Mouse (Mus musculus) CD4-positive, CD25-positive, alpha-beta regulatory T cell, adult 9 weeks (primary cell): ENCODE data around the gene Tmem45a2. TPM values are rescaled to one million over a fixed set of nuclear protein-coding genes. Genes with fewer than 3 reads are reported as not detected.

Source experiments
- polyA plus RNA-seq: library from polyadenylated mRNA; unstranded; fragments of 100-300 nt; shearing (Covaris generic); gene quantifications from one replicate; pipeline ENCODE4 v1.2.1, GENCODE M21; 2017

The Tmem45a2 gene
- not detected for polyA plus RNA-seq

GRCm38 (mm10) chr16:57071132-57071639 lies at the start of gene Tmem45a2:
TSS of gene Tmem45a2 (minus strand) at chr16:57071372.

Other genes starting within 250 kb of the Tmem45a2 start
- gene Tmem45a, start 185.2 kb downstream of the Tmem45a2 start, polyA plus RNA-seq, result not detected
- gene Lnp1, start 143.3 kb downstream of the Tmem45a2 start, polyA plus RNA-seq, result not detected
- gene Tomm70a, start 50.3 kb upstream of the Tmem45a2 start, polyA plus RNA-seq, result 10.0 TPM
- gene Nit2, start 96.0 kb upstream of the Tmem45a2 start, polyA plus RNA-seq, result 44.2 TPM
- gene Tbc1d23, start 160.1 kb upstream of the Tmem45a2 start, polyA plus RNA-seq, result 33.8 TPM
- gene Tmem30c, start 221.5 kb upstream of the Tmem45a2 start, polyA plus RNA-seq, result 0.16 TPM